Mouse (Mus musculus) left cerebral cortex, postnatal 14 days (tissue): ENCODE measurements around the gene Sat2. TPM values are rescaled to one million over a fixed set of nuclear protein-coding genes. Genes with fewer than 3 reads are reported as not detected.
"Not testable (repeated sequence)": the region's sequence is repeated elsewhere in the genome, so short reads cannot be mapped to it uniquely, and the experiment has no call there.

Experiments used
- DNase-seq, 2 experiments: peaks; one replicate each; pipeline ENCODE4 v3.0.0; 2021 to 2022; ENCODE audit warnings: low spot score in 2 of 2, mixed read lengths in 1 of 2
- intact Hi-C: fragments of 180-260 bp; cut with DNase I; formaldehyde crosslinking; loops from one replicate; pipeline ENCODE4 v1.15.1; 2025
- total RNA-seq, 2 experiments: library from RNA; stranded (reverse); gene quantifications; 2 replicates each; pipeline ENCODE4 v1.2.3; 2021

Gene Sat2
- total RNA-seq, 2 experiments from 2014 or later: 9.9 to 10.2 TPM

- intact Hi-C loops: no loop called here
- no peak for DNase-seq
Measured at GRCm38 (mm10) chr11:69592799-69593198, 29.0 kb upstream of the Sat2 start.

- intact Hi-C loops: no loop called here
Measured at GRCm38 (mm10) chr11:69594853-69595252, 27.0 kb upstream of the Sat2 start.

GRCm38 (mm10) chr11:69599436-69599835, 22.4 kb upstream of the Sat2 start:
- intact Hi-C loops: no loop called here
- DNase-seq: no peak

More at GRCm38 (mm10) chr11:69594853-69595252, 27.0 kb upstream of the Sat2 start:
- DNase-seq: no peak

GRCm38 (mm10) chr11:69600098-69600497, 21.7 kb upstream of the Sat2 start:
- DNase-seq: peak; percentile 75 to 81
- intact Hi-C loops: no loop called here

GRCm38 (mm10) chr11:69601768-69602167, 20.1 kb upstream of the Sat2 start:
- intact Hi-C loops: no loop called here
- no peak for DNase-seq

- no peak for DNase-seq
- intact Hi-C loops: no loop called here
Measured at GRCm38 (mm10) chr11:69603516-69603915, 18.3 kb upstream of the Sat2 start.

GRCm38 (mm10) chr11:69604347-69604746, 17.5 kb upstream of the Sat2 start:
- intact Hi-C loops: no loop called here
- no peak for DNase-seq

GRCm38 (mm10) chr11:69604795-69605664, 16.8 kb upstream of the Sat2 start:
- intact Hi-C loops: no loop called here
- peak; percentile 31 to 49 for DNase-seq

GRCm38 (mm10) chr11:69605726-69606490, 15.9 kb upstream of the Sat2 start, which contains the start of gene Atp1b2:
Gene Atp1b2, minus strand, starts transcription at chr11:69605942.
- intact Hi-C loops: no loop called here
- DNase-seq: peak; percentile 84 to 85

GRCm38 (mm10) chr11:69606491-69606795, 15.4 kb upstream of the Sat2 start:
- DNase-seq: no peak
- intact Hi-C loops: no loop called here

- intact Hi-C loops: no loop called here
- DNase-seq: no peak
Measured at GRCm38 (mm10) chr11:69606832-69607231, 15.0 kb upstream of the Sat2 start.

- intact Hi-C loops: no loop called here
- no peak for DNase-seq
Measured at GRCm38 (mm10) chr11:69608525-69608924, 13.3 kb upstream of the Sat2 start.

GRCm38 (mm10) chr11:69609416-69609815, 12.4 kb upstream of the Sat2 start:
- intact Hi-C loops: no loop called here

GRCm38 (mm10) chr11:69610899-69611298, 10.9 kb upstream of the Sat2 start:
- DNase-seq: no peak
- intact Hi-C loops: no loop called here

More at GRCm38 (mm10) chr11:69609416-69609815, 12.4 kb upstream of the Sat2 start:
- no peak for DNase-seq

- intact Hi-C loops: loop anchor here (2.0 kb wide), 1 partner anchor 33 kb away; the partner anchor contains the start of genes Trp53 and Wrap53
Measured at GRCm38 (mm10) chr11:69613553-69614256, 8.1 kb upstream of the Sat2 start.

GRCm38 (mm10) chr11:69614257-69614588, 7.6 kb upstream of the Sat2 start:
- DNase-seq: not testable (repeated sequence)
- intact Hi-C loops: loop anchor here (2.0 kb wide), 1 partner anchor 33 kb away; the partner anchor contains the start of genes Trp53 and Wrap53

More at GRCm38 (mm10) chr11:69613553-69614256, 8.1 kb upstream of the Sat2 start:
- peak; percentile 79 to 83 for DNase-seq

GRCm38 (mm10) chr11:69616781-69617180, 5.0 kb upstream of the Sat2 start:
- intact Hi-C loops: no loop called here
- no peak for DNase-seq

- intact Hi-C loops: no loop called here
Measured at GRCm38 (mm10) chr11:69617805-69618204, 4.0 kb upstream of the Sat2 start, which contains the start of gene Shbg. Gene Shbg, minus strand, starts transcription at chr11:69617905.

GRCm38 (mm10) chr11:69620394-69621081, 1.3 kb upstream of the Sat2 start:
- DNase-seq: no peak
- intact Hi-C loops: no loop called here

More at GRCm38 (mm10) chr11:69617805-69618204, 4.0 kb upstream of the Sat2 start, which contains the start of gene Shbg:
- no peak for DNase-seq
